Mouse (Mus musculus) CH12.LX (cell line): Measurements from ENCODE around the gene Ank. TPM values are rescaled to one million over a fixed set of nuclear protein-coding genes. Genes with fewer than 3 reads are reported as not detected.

ENCODE experiments used
- DNase-seq: peaks from one replicate; pipeline ENCODE4 v3.0.0-alpha.2; 2013; ENCODE audit errors: extremely low read depth
- H3K27ac ChIP-seq: 2 replicates; pipeline ENCODE4 v1.5.1; 2012; ENCODE audit warnings: low read depth, mild to moderate bottlenecking, control low read depth, moderate library complexity; ENCODE audit not compliant: insufficient read depth
- H3K27me3 ChIP-seq: replicated peaks from 2 replicates; pipeline ENCODE3; 2012; ENCODE audit warnings: inconsistent platforms
- H3K36me3 ChIP-seq, 2 experiments: replicated peaks in 1 of 2; 2 replicates each; pipeline versions ENCODE3 to v1.6.1; 2012; ENCODE audit warnings: inconsistent platforms in 1 of 2, low read length in 1 of 2, mild to moderate bottlenecking in 1 of 2, mixed read lengths in 1 of 2, moderate library complexity in 1 of 2; ENCODE audit not compliant: control insufficient read depth in 1 of 2, insufficient read depth in 1 of 2
- H3K4me1 ChIP-seq, 2 experiments: 2 replicates each; pipeline ENCODE4 v1.6.1; 2012; ENCODE audit warnings: inconsistent platforms in 1 of 2, moderate library complexity in 1 of 2; ENCODE audit not compliant: insufficient read depth in 2 of 2, control insufficient read depth in 1 of 2
- H3K4me2 ChIP-seq: 2 replicates; pipeline ENCODE4 v1.6.1; 2012; ENCODE audit warnings: low read depth, mild to moderate bottlenecking, control low read depth; ENCODE audit not compliant: poor library complexity, insufficient read depth, severe bottlenecking
- H3K4me3 ChIP-seq, 3 experiments: fragments of 150-350 bp in 1 of 3; sonication (generic) in 1 of 3; replicated peaks in 1 of 3; 2 replicates each; pipeline versions ENCODE3 to v1.5.1; 2011 to 2012; ENCODE audit warnings: low read depth in 2 of 3, low read length in 2 of 3, mild to moderate bottlenecking in 2 of 3, moderate library complexity in 2 of 3, control low read depth in 1 of 3, improper control_type of control experiment in 1 of 3, inconsistent platforms in 1 of 3, mixed read lengths in 1 of 3; ENCODE audit not compliant: poor library complexity in 1 of 3
- H3K79me2 ChIP-seq: replicated peaks from 2 replicates; pipeline ENCODE4 v1.6.1; 2012; ENCODE audit warnings: mild to moderate bottlenecking, moderate library complexity; ENCODE audit not compliant: control insufficient read depth, poor library complexity, insufficient read depth, severe bottlenecking; ENCODE audit errors: extremely low read depth
- H3K9ac ChIP-seq: 2 replicates; pipeline ENCODE4 v1.6.1; 2012; ENCODE audit warnings: low read depth, mild to moderate bottlenecking, control low read depth, moderate library complexity; ENCODE audit not compliant: insufficient read depth
- H3K9me3 ChIP-seq: replicated peaks from 2 replicates; pipeline ENCODE3; 2012; ENCODE audit warnings: low read length, inconsistent platforms, mixed read lengths
- BHLHE40 ChIP-seq: IDR thresholded peaks from 2 replicates; pipeline ENCODE4 v1.6.1; 2011; ENCODE audit warnings: mild to moderate bottlenecking, low read depth, low read length, improper control_type of control experiment
- CHD1 ChIP-seq: IDR thresholded peaks from 2 replicates; pipeline ENCODE4 v1.6.1; 2012; ENCODE audit warnings: low read depth, low read length, improper control_type of control experiment, inconsistent platforms
- E2F4 ChIP-seq: IDR thresholded peaks from 2 replicates; pipeline ENCODE4 v1.6.1; 2011; ENCODE audit warnings: low read depth, low read length, improper control_type of control experiment; ENCODE audit not compliant: insufficient replicate concordance
- GABPA ChIP-seq: IDR thresholded peaks from 2 replicates; pipeline ENCODE4 v1.6.1; 2012; ENCODE audit warnings: low read depth, low read length, improper control_type of control experiment, inconsistent platforms; ENCODE audit not compliant: insufficient replicate concordance
- JUND ChIP-seq: conservative IDR thresholded peaks from 2 replicates; pipeline ENCODE4 v1.6.1; 2011; ENCODE audit warnings: low read depth, low read length, improper control_type of control experiment
- KAT2A ChIP-seq: IDR thresholded peaks from 2 replicates; pipeline ENCODE4 v1.6.1; 2012; ENCODE audit warnings: low read length, improper control_type of control experiment, inconsistent platforms; ENCODE audit not compliant: insufficient replicate concordance
- MAFK ChIP-seq: IDR thresholded peaks from 2 replicates; pipeline ENCODE4 v1.6.1; 2011; ENCODE audit warnings: low read length, improper control_type of control experiment; ENCODE audit not compliant: insufficient replicate concordance
- MYC ChIP-seq: IDR thresholded peaks from 2 replicates; pipeline ENCODE4 v1.6.1; 2011; ENCODE audit warnings: low read depth, mild to moderate bottlenecking, improper control_type of control experiment, low read length
- NELFE ChIP-seq: IDR thresholded peaks from 2 replicates; pipeline ENCODE4 v1.6.1; 2011; ENCODE audit warnings: low read depth, low read length, improper control_type of control experiment
- NRF1 ChIP-seq: IDR thresholded peaks from 2 replicates; pipeline ENCODE4 v1.6.1; 2014; ENCODE audit warnings: low read depth, mild to moderate bottlenecking, inconsistent platforms, low read length, improper control_type of control experiment, moderate library complexity
- POLR2A ChIP-seq: IDR thresholded peaks from 2 replicates; pipeline ENCODE4 v1.6.1; 2011; ENCODE audit warnings: low read depth, mild to moderate bottlenecking, improper control_type of control experiment, low read length
- POLR2AphosphoS2 ChIP-seq: IDR thresholded peaks from 2 replicates; pipeline ENCODE4 v1.6.1; 2011; ENCODE audit warnings: low read depth, low read length, improper control_type of control experiment
- RCOR1 ChIP-seq: conservative IDR thresholded peaks from 2 replicates; pipeline ENCODE4 v1.6.1; 2012; ENCODE audit warnings: low read depth, mild to moderate bottlenecking, inconsistent platforms, low read length, improper control_type of control experiment
- SIN3A ChIP-seq: IDR thresholded peaks from 2 replicates; pipeline ENCODE4 v1.6.1; 2012; ENCODE audit warnings: low read length, improper control_type of control experiment, inconsistent platforms
- SMC3 ChIP-seq: IDR thresholded peaks from 2 replicates; pipeline ENCODE4 v1.6.1; 2011; ENCODE audit warnings: low read depth, low read length, improper control_type of control experiment
- TBP ChIP-seq: conservative IDR thresholded peaks from 2 replicates; pipeline ENCODE4 v1.6.1; 2011; ENCODE audit warnings: low read depth, low read length, improper control_type of control experiment
- UBTF ChIP-seq: IDR thresholded peaks from 2 replicates; pipeline ENCODE4 v1.6.1; 2012; ENCODE audit warnings: low read depth, mild to moderate bottlenecking, inconsistent platforms, low read length, improper control_type of control experiment, moderate library complexity
- USF1 ChIP-seq: IDR thresholded peaks from 2 replicates; pipeline ENCODE4 v1.6.1; 2014; ENCODE audit warnings: low read depth, mild to moderate bottlenecking, inconsistent platforms, low read length, improper control_type of control experiment
- USF2 ChIP-seq: conservative IDR thresholded peaks from 2 replicates; pipeline ENCODE4 v1.6.1; 2011; ENCODE audit warnings: low read depth, low read length, improper control_type of control experiment
- ZMIZ1 ChIP-seq: IDR thresholded peaks from 2 replicates; pipeline ENCODE4 v1.6.1; 2012; ENCODE audit warnings: low read depth, mild to moderate bottlenecking, inconsistent platforms, low read length, improper control_type of control experiment
- dilution Hi-C: fragments of 300-500 bp; cut with MboI; formaldehyde crosslinking; loops from 2 replicates; pipeline ENCODE4 v1.14.3; 2020; ENCODE audit warnings: low sequenced_read_pairs; ENCODE audit not compliant: extremely low pct_unique_long_range_greater_than_20kb, extremely low pct_ligation_motif_present
- in situ Hi-C: fragments of 300-500 bp; cut with MboI; formaldehyde crosslinking; loops from 3 replicates; pipeline ENCODE4 v1.14.3; 2019; ENCODE audit warnings: low sequenced_read_pairs, low pct_ligation_motif_present, low pct_unique_long_range_greater_than_20kb, mixed read lengths
- polyA plus RNA-seq: library from polyadenylated mRNA; unstranded; fragments of >175 nt; gene quantifications from 2 replicates; pipeline ENCODE4 v1.2.1, GENCODE M21; 2012; ENCODE audit warnings: low read depth; ENCODE audit not compliant: insufficient read length
- total RNA-seq, 2 experiments: library from RNA; depleted of rRNA; stranded (reverse); fragments of 300-350 nt in 1 of 2; fragments of >200 nt in 1 of 2; gene quantifications; 2 replicates each; pipeline ENCODE4 v1.2.3; 2012 to 2014

Gene Ank
- total and polyA plus RNA-seq, 3 experiments, result 4.6 to 12.4 (median 8.6) TPM

GRCm38 (mm10) chr15:27568371-27568770 lies 101.9 kb downstream of the Ank start:
- Histone ChIP-seq H3K9me3 (no peaks in the 10 kb centered on the region), H3K4me1 (peaks cover 10 to 14% of the 10 kb centered on the region in 2 experiments), H3K36me3 (peaks cover 0 to 67% of the 10 kb centered on the region in 2 experiments), H3K4me2 (no peak overlapping the region), H3K27ac (no peak overlapping the region), H3K4me3 (no peak overlapping the region), H3K79me2 (no peaks in the 10 kb centered on the region), H3K9ac (no peak overlapping the region), H3K27me3 (no peaks in the 10 kb centered on the region)
- in situ Hi-C loops (no loop called here), dilution Hi-C loops (no loop called here)
- no peak for DNase-seq
- TF ChIP-seq E2F4 (no peak), CHD1 (no peak), KAT2A (no peak), BHLHE40 (no peak), NELFE (no peak), JUND (no peak), POLR2A (no peak), ZMIZ1 (no peak), POLR2AphosphoS2 (no peak), RCOR1 (no peak), USF2 (no peak), GABPA (no peak), NRF1 (no peak)

- no peak overlapping the region for H3K4me2 ChIP-seq
- TF ChIP-seq SMC3 (no peak), UBTF (no peak), USF1 (no peak), RCOR1 (no peak), KAT2A (no peak), SIN3A (no peak), TBP (no peak), MAFK (no peak), MYC (no peak), NELFE (no peak)
- H3K9ac ChIP-seq, result no peak overlapping the region
- peaks cover 0 to 66% of the 10 kb centered on the region in 2 experiments for H3K36me3 ChIP-seq
- no peak for DNase-seq
- peaks cover 3 to 5% of the 10 kb centered on the region in 2 experiments; a peak in 2 of 4 replicates for H3K4me1 ChIP-seq
- no peaks in the 10 kb centered on the region for H3K79me2 ChIP-seq
- dilution Hi-C loops (no loop called here), in situ Hi-C loops (no loop called here)
- H3K27ac ChIP-seq, result no peak overlapping the region
- no peak overlapping the region for H3K4me3 ChIP-seq
- H3K9me3 ChIP-seq, result no peaks in the 10 kb centered on the region
- H3K27me3 ChIP-seq, result no peaks in the 10 kb centered on the region
Observed at GRCm38 (mm10) chr15:27569924-27570323, 103.4 kb downstream of the Ank start.
